Mouse (Mus musculus): Measurements from ENCODE around the gene Crybb2. TPM values are rescaled to one million over a fixed set of nuclear protein-coding genes. Genes with fewer than 3 reads are reported as not detected.

Crybb2 gene
- polyA plus RNA-seq, 1 experiment from 2014 or later, result not detected

DNA sequence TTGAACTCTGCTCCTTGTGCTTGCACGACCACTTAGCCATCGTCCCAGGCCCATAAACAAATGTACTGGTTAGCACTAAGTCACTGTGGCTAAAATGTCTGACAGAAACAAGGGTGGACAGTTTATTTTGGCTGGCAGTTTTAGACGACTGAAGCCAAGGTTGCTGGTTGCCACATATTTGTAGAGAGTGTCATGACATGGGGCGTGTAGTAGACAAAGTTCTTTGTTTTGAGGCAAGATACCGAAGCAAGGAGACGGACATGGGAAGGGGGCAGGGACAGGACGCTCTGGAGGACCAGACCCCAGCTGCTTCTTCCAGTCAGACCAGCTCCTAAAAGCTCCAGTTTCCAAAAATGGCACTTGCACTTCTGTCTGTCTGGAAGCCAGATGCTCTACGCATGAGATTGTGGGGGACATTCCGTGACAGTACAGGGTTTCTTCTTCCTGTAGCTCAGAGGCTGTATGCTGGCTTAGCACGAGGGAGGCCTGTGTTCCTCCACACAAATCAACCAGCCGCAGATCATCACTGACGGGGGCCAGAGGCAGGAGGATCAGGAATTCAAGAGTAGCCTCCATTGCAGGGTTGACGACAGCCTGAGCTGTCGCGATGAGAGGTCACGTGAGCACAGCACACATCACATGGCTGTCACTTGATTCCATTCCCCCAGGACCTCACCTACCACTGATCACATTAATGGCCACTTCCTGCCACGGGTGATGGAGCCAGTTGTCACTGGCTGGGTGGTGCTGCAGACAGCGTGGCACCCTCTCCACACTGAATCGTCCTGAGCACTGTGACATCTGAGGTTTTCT, 12.6 kb upstream of the Crybb2 start:
- peaks cover 15% of the 10 kb centered on the region for H3K4me1 ChIP-seq (ENCODE audit: insufficient read depth, low read length)
- ATAC-seq (ENCODE audit: low FRiP score, low TSS enrichment), result peak; percentile 23; the same call in 1 of the 2 replicates
- WGBS, result 41% methylated on average over 19 of the region's 19 CpGs
- H3K36me3 ChIP-seq (ENCODE audit: insufficient read depth, low read length), result no peaks in the 10 kb centered on the region
- H3K9ac ChIP-seq (replicated peaks; ENCODE audit: low read length), result no peak overlapping the region
- no peaks in the 10 kb centered on the region for H3K27me3 ChIP-seq (ENCODE audit: insufficient read depth, low read length)
- H3K4me2 ChIP-seq (replicated peaks; ENCODE audit: low read depth, low read length), result no peak overlapping the region
- H3K4me3 ChIP-seq (ENCODE audit: low read length), result no peak overlapping the region
- H3K9me3 ChIP-seq (ENCODE audit: low read length), result 0 out of 2 replicates have a peak, but pooled peaks cover 5% of the 10 kb centered on the region
- no peak overlapping the region for H3K27ac ChIP-seq (ENCODE audit: low read length)

DNA sequence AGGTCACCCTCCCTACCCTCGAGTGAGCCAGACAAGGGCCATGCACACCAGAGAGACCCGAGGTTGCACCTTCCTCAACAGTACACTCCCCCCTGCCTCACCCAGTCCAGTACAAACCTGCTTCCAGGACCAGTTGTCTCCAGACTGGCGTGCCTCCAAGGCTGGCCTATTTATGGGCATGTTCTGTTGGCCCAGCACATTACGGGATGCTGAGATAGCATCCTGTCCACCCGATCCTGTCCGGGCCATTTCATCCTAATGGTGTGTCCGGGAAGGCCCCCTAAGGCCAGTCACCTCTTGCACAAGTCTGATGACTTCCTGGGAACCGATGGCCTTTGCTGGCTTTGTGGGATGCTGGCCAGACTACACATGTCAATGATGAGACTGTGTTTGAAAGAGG, 11.5 kb upstream of the Crybb2 start, which contains the start of gene Crybb3:
Gene Crybb3, minus strand, starts transcription at position 146 of the 400 bp plus-strand sequence.
- Histone ChIP-seq H3K27ac (ENCODE audit: low read length) (no peak within 1 kb of the TSS), H3K27me3 (ENCODE audit: insufficient read depth, low read length) (no peaks in the 10 kb centered on the region), H3K9me3 (ENCODE audit: low read length) (0 out of 2 replicates have a peak, but pooled peaks cover 5% of the 10 kb centered on the region), H3K9ac (replicated peaks; ENCODE audit: low read length) (no peak within 1 kb of the TSS), H3K4me1 (ENCODE audit: insufficient read depth, low read length) (peaks cover 10% of the 10 kb centered on the region), H3K4me2 (replicated peaks; ENCODE audit: low read depth, low read length) (no peak within 1 kb of the TSS), H3K36me3 (ENCODE audit: insufficient read depth, low read length) (no peaks in the 10 kb centered on the region), H3K4me3 (ENCODE audit: low read length) (no peak within 1 kb of the TSS)
- peak; percentile 36; the same call in 1 of the 2 replicates for ATAC-seq (ENCODE audit: low FRiP score, low TSS enrichment)
- 60% methylated on average over 8 of the region's 8 CpGs for WGBS

DNA sequence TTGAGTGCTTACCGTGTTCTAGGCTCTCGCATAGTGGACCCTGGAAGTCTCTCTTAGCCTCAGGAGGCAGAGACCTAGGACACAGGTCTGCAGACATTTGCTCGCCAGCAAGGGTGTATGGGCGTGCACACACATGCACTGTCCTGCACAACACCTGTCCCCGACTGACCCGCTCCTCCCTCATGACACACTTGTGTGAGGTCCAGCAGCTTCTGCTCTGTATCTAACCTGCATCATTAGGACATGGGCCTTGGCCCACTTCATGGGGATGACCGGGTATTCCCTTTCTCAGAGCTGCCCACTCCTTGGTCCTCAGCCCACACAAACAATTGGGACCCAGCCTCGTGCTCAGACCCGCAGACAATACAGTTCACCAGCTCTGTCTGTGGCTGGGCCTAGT, 11.1 kb upstream of the Crybb2 start:
- 0 out of 2 replicates have a peak, but pooled peaks cover 5% of the 10 kb centered on the region for H3K9me3 ChIP-seq (ENCODE audit: low read length)
- ATAC-seq (ENCODE audit: low FRiP score, low TSS enrichment), result 0 out of 2 replicates have a peak, but pooled peaks have one; percentile 2
- H3K4me3 ChIP-seq (ENCODE audit: low read length), result no peak overlapping the region
- H3K36me3 ChIP-seq (ENCODE audit: insufficient read depth, low read length), result no peaks in the 10 kb centered on the region
- no peak overlapping the region for H3K27ac ChIP-seq (ENCODE audit: low read length)
- H3K27me3 ChIP-seq (ENCODE audit: insufficient read depth, low read length), result no peaks in the 10 kb centered on the region
- H3K9ac ChIP-seq (replicated peaks; ENCODE audit: low read length), result no peak overlapping the region
- WGBS, result 87% methylated on average over 9 of the region's 9 CpGs
- peaks cover 10% of the 10 kb centered on the region for H3K4me1 ChIP-seq (ENCODE audit: insufficient read depth, low read length)
- H3K4me2 ChIP-seq (replicated peaks; ENCODE audit: low read depth, low read length), result no peak overlapping the region

DNA sequence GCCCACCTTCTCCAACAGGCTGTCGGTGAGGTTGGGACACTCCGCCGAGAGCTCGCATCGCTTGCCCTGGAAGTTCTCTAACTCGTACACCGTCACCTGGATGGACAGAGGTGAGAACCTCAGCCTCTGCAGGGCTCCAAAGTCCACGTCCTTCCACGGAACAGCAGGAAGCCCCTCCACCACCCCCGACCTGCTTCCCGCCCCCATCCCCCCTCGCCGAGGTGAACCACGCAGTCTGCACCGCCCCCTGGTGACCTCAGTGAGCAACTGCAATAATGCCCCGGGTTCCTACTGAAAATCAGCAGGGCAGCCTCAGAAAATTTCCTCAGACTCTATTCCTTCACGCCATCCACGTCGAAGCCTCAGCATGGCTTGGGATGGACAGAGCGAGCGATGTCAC, 9.9 kb upstream of the Crybb2 start:
- no peak overlapping the region for H3K27ac ChIP-seq (ENCODE audit: low read length)
- no peaks in the 10 kb centered on the region for H3K27me3 ChIP-seq (ENCODE audit: insufficient read depth, low read length)
- no peak overlapping the region; the same call in 1 of the 2 replicates for H3K4me2 ChIP-seq (replicated peaks; ENCODE audit: low read depth, low read length)
- H3K9ac ChIP-seq (replicated peaks; ENCODE audit: low read length), result no peak overlapping the region
- 23% methylated on average over 21 of the region's 21 CpGs for WGBS
- 0 out of 2 replicates have a peak, but pooled peaks cover 5% of the 10 kb centered on the region for H3K9me3 ChIP-seq (ENCODE audit: low read length)
- no peak for ATAC-seq (ENCODE audit: low FRiP score, low TSS enrichment)
- H3K4me1 ChIP-seq (ENCODE audit: insufficient read depth, low read length), result peaks cover 10% of the 10 kb centered on the region
- no peak overlapping the region for H3K4me3 ChIP-seq (ENCODE audit: low read length)
- no peaks in the 10 kb centered on the region for H3K36me3 ChIP-seq (ENCODE audit: insufficient read depth, low read length)

DNA sequence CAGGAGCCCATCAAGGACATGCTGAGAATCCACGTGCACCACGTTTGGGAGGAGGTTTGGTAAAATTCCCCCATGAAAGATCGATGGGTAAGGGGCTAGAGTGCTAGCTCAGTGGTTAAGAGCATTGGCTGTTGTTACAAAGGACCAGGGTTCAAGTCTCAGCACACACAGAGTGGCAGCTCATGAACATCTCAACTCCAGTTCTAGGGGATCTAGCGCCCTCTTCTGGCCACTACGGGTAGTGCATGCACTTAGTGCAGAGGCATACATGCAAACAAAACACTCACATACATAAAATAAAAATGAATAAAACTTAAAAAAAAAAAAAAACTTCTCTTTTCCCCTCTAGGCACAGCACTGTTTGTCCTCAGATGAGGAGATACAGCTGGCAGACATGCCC, 8.8 kb upstream of the Crybb2 start:
- Histone ChIP-seq H3K4me1 (ENCODE audit: insufficient read depth, low read length) (peaks cover 10% of the 10 kb centered on the region), H3K36me3 (ENCODE audit: insufficient read depth, low read length) (no peaks in the 10 kb centered on the region), H3K9ac (replicated peaks; ENCODE audit: low read length) (no peak overlapping the region), H3K4me2 (replicated peaks; ENCODE audit: low read depth, low read length) (no peak overlapping the region), H3K9me3 (ENCODE audit: low read length) (no peaks in the 10 kb centered on the region), H3K27ac (ENCODE audit: low read length) (no peak overlapping the region), H3K27me3 (ENCODE audit: insufficient read depth, low read length) (no peaks in the 10 kb centered on the region), H3K4me3 (ENCODE audit: low read length) (no peak overlapping the region)
- 62% methylated on average over 5 of the region's 5 CpGs for WGBS
- no peak for ATAC-seq (ENCODE audit: low FRiP score, low TSS enrichment)

DNA sequence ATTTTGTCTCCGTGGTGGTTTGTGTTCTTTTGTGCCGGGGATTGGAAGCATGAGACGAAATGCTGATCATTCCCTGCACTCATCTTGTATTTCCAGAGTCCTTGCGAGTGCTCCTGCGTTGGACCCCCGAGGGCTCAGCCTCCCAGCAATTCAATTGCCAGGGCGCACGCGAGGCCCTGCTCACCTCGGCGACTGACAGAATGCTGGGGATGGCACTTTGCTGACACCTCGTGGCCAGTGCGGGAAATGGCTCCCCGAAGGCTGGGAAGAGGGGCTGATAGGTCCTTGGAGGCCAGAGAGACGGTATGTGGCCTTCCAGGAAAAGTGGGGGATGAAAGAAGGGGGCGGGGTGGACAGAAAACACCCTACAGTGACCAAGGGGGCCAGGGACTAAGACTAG, 15.6 kb downstream of the Crybb2 start:
- H3K4me1 ChIP-seq (ENCODE audit: insufficient read depth, low read length), result no peaks in the 10 kb centered on the region
- ATAC-seq (ENCODE audit: low FRiP score, low TSS enrichment), result 0 out of 2 replicates have a peak, but pooled peaks have one; percentile 27

DNA sequence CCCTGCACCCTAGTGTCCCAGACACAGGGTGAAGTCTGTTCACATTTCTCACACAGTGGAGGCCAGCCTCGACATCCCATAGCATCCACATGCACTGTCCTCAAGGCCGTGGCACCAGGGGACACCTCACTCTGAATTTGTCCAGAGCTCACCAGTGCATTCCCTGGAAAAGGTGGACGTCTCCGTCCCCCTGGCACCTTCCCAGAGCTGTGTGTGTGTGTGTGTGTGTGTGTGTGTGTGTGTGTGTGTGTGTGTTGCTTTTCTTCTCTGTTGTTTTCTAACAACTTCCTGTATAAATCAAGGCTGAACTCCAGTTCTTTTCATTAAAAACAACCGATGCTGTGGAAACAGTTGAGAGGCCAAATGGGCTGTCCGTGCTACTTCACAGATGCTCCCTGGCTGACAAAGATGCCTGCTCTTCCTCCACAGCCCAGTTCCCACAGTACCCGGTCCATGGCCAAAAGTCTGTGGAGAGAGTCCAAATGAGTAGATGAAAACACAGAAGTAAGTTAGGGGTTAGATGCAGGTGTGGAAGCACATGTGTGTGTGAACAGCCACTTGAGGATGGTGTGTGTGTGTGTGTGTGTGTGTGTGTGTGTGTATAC, 19.2 kb downstream of the Crybb2 start:
- 0 out of 2 replicates have a peak, but pooled peaks cover 3% of the 10 kb centered on the region for H3K27me3 ChIP-seq (ENCODE audit: insufficient read depth, low read length)
- H3K36me3 ChIP-seq (ENCODE audit: insufficient read depth, low read length), result no peaks in the 10 kb centered on the region
- H3K9me3 ChIP-seq (ENCODE audit: low read length), result no peaks in the 10 kb centered on the region
- no peak for ATAC-seq (ENCODE audit: low FRiP score, low TSS enrichment)
- 41% methylated on average over 7 of the region's 7 CpGs for WGBS
- H3K4me2 ChIP-seq (replicated peaks; ENCODE audit: low read depth, low read length), result no peak overlapping the region
- H3K4me1 ChIP-seq (ENCODE audit: insufficient read depth, low read length), result no peaks in the 10 kb centered on the region
- no peak overlapping the region for H3K4me3 ChIP-seq (ENCODE audit: low read length)
- H3K27ac ChIP-seq (ENCODE audit: low read length), result no peak overlapping the region
- no peak overlapping the region for H3K9ac ChIP-seq (replicated peaks; ENCODE audit: low read length)

More for the DNA sequence above, 15.6 kb downstream of the Crybb2 start:
- Histone ChIP-seq H3K9me3 (ENCODE audit: low read length) (no peaks in the 10 kb centered on the region), H3K4me2 (replicated peaks; ENCODE audit: low read depth, low read length) (no peak overlapping the region), H3K9ac (replicated peaks; ENCODE audit: low read length) (0 out of 2 replicates have a peak overlapping the region, but pooled peaks have one; percentile 25), H3K27me3 (ENCODE audit: insufficient read depth, low read length) (0 out of 2 replicates have a peak, but pooled peaks cover 3% of the 10 kb centered on the region), H3K36me3 (ENCODE audit: insufficient read depth, low read length) (no peaks in the 10 kb centered on the region), H3K27ac (ENCODE audit: low read length) (no peak overlapping the region), H3K4me3 (ENCODE audit: low read length) (no peak overlapping the region)
- WGBS, result 5% methylated on average over 16 of the region's 16 CpGs

DNA sequence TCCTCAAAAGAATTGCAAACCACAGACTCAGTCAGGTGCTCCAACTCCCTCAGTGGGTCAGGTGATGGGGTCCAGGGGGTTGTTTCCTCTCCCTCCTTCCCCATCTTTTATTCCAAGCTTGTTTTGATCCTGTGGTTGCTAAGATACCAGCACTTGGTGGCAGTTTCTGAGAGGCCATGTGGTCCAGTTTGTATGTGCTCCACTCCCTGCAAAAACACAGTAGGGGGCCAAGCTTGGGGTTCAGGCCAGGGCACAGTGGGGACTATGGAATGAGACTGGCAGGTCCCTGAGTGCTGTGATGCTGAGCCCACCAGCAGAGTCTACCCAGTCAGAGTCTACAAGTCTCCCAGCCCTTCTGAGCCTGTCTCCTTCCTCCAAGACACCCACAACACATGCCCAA, 20.0 kb downstream of the Crybb2 start:
- Histone ChIP-seq H3K36me3 (ENCODE audit: insufficient read depth, low read length) (no peaks in the 10 kb centered on the region), H3K4me1 (ENCODE audit: insufficient read depth, low read length) (no peaks in the 10 kb centered on the region), H3K9me3 (ENCODE audit: low read length) (no peaks in the 10 kb centered on the region), H3K9ac (replicated peaks; ENCODE audit: low read length) (no peak overlapping the region), H3K4me3 (ENCODE audit: low read length) (no peak overlapping the region), H3K27me3 (ENCODE audit: insufficient read depth, low read length) (0 out of 2 replicates have a peak, but pooled peaks cover 1% of the 10 kb centered on the region), H3K27ac (ENCODE audit: low read length) (no peak overlapping the region), H3K4me2 (replicated peaks; ENCODE audit: low read depth, low read length) (no peak overlapping the region)
- no peak for ATAC-seq (ENCODE audit: low FRiP score, low TSS enrichment)

DNA sequence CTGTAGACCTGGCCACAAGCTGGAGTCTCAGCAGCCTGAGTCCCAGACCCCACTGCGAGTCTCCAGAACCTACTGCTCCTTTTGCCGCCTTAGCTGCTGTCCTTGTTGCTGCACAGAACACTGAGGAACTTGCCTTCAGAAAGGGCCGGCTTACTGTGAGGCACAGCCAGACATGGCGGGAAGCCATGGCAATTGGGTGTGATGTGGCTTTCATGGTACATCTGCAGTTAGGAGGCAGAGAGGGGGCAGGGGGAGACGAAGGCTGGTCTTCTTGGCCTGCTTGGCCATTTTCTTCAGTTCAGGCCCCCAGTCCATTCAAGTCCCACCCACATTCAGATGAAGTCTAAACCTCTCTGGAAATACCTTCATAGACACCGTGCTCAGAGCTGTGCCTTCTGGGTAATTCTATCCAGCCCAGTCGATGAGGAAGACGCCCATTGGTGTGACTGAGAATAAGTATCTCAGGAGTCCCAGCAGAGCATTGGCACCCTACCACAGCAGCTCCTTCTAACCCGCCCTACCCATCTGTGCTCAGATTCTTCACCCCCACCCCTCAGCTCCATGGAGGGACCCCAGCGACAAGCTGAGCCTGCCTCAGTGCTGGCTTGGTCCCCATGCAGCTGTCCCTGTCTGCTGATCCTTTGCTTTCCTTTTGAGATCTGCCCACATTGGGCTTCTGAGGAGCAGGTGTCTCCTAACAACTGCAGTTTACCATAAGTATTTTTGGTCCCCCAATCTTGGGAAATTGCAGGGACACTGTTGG, 24.2 kb downstream of the Crybb2 start:
- Histone ChIP-seq H3K4me2 (replicated peaks; ENCODE audit: low read depth, low read length) (no peak overlapping the region), H3K9ac (replicated peaks; ENCODE audit: low read length) (no peak overlapping the region), H3K27ac (ENCODE audit: low read length) (no peak overlapping the region), H3K9me3 (ENCODE audit: low read length) (no peaks in the 10 kb centered on the region), H3K27me3 (ENCODE audit: insufficient read depth, low read length) (no peaks in the 10 kb centered on the region), H3K4me1 (ENCODE audit: insufficient read depth, low read length) (peaks cover 20% of the 10 kb centered on the region), H3K4me3 (ENCODE audit: low read length) (no peak overlapping the region), H3K36me3 (ENCODE audit: insufficient read depth, low read length) (no peaks in the 10 kb centered on the region)
- no peak for ATAC-seq (ENCODE audit: low FRiP score, low TSS enrichment)
- 86% methylated on average over 10 of the region's 10 CpGs for WGBS
